Mouse (Mus musculus) induced T-regulatory cell, adult 2 months (primary cell): Measurements from ENCODE around the gene Spg7.

Experiments
- DNase-seq: peaks from one replicate; pipeline ENCODE4 v3.0.0-alpha.2; 2012; ENCODE audit warnings: low read depth

Gene Spg7

DNA sequence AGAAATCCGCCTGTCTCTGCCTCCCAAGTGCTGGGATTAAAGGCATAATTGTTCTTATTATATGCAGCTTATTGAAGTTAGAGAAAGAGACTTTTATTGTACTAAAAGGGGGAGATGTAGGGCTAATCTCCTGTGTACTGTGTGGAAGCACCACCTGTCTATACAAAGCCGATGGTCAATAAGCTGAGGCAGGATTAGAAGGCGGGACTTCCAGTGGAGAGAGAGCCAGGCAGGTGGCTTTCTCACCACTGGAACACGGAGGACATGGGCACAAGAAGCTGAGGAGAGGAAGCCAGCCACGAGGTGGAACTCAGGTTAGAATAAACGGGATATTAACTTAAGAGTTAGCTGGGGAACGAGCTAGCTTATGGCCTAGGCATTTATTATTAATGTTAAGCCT is at the start of gene Spg7:
Gene Spg7 (plus strand): TSS at position 222 of the 400 bp plus-strand sequence.
- DNase-seq, result no peak

DNA sequence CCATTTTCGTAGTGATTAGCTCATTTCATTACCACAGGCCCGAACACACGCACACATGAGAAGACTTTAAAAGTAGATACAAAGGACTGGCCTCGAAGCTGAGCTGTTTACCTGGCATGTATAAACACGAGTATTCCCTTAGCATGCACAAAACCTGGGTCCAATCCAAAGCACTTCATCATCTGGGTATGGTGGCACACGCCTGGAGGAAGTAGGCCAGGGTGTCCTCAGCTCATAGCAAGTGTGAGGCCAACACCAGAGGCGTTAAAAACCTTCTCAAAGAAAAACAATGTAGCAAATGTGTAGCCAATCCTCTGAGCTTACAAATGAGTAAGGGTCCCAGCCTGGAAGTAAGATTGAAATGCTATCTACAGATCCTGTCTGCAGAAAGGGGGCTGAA is 48.3 kb upstream of the Spg7 start:
- no peak for DNase-seq

DNA sequence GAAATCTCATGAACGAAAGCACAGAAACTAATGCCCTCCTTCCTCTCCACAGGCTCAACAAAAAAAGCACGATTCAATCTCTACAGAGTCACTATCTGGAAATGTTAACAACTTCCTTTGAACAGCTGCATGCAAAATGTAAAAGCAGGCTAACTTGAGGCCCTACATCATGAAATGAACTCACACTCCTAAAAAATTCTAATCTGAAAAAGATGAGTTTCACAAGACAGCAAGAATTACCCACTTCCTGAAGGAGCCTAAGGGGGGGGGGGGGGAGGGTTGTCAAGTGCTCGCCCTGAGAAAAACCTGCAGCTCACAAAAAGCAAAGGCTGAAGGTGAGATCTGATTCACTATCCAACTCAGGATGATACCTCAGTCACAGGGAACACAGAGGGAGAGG is 47.7 kb upstream of the Spg7 start:
- peak; percentile 70 for DNase-seq

DNA sequence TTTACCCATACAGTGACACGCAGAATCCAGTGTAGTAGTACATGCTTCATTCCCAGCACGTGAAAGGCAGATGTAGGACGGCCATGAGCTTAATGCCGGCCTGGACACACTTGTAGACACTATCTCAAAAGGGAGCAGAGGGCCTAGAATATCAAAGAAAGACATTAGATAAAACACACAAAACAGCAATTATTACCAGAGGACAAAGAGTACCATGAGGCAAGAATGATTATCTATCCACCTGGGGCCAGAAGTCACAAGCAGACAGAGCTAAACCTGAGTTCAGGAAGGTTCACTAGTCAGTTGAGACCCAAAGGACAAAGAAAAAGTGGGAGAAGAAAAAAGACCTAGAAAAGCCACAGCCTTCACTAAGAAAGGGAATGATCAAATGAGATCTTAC is 45.6 kb upstream of the Spg7 start:
- DNase-seq, result no peak

DNA sequence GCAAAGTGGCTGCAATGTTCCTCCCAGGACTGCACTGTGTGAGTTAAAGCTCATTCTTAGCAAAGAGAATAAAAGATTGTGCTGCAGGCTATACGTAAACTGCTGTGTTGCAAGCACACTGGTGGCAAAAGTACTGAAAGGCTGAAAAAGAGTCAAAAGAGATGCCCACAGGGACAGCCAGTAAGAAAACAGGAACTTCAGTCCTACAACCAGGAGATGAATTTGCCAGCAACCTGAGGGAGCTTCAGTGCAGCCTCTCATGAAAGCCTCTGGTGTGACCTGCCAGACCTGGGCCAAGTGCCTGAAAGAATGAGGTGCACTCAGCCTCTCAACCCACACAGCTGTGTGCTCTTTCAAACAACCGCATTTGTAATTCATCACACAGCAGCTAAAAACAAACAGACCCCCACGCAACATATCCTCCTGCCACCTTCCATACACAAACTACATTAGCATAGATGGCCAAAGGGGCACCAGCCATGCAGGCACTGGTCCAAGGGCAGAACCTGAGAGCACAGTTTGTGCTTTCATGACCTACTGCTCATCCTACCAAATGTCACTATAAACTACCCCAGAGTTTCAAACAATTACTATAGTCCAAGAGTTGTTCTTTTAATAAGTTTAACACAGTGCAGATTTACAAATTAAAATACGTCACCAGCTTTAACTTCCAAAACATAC is 44.1 kb upstream of the Spg7 start:
- no peak for DNase-seq

DNA sequence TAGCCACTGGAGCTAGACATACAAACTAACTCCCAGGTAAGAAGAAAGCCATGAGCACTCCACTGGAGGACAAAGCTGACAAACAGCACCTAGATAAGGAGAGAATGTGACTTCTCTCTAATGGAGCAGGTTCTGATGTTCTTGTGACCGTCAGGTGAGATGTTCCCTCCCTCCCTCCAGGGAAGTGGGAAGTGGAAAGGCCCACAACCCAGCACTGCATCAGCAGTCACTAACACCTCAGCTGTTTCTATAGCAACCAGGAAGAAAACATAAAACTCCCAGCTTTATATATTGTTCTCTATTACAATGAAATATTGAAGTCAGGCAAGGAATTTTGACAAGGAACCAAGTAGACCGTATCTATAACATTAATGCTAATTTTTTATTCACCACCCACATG is 42.7 kb upstream of the Spg7 start:
- peak; percentile 56 for DNase-seq

DNA sequence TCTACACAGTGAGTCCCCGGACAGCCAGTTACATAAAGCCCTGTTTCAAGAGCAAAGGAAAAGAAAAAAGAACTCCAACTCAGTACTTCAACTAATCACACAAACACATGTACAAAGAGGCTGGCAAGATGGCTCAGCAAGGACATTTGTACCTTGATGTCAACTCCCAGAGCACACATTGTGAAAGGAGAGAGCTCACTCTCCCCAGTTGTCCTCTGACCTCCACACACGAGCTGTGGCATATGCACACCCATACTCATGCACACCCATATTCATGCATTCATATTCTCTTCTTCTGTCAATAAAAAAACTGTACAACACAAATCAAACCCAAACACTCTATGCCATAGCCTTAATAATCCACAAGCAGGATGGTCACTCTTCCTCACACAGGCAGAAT is 41.9 kb upstream of the Spg7 start:
- no peak for DNase-seq

DNA sequence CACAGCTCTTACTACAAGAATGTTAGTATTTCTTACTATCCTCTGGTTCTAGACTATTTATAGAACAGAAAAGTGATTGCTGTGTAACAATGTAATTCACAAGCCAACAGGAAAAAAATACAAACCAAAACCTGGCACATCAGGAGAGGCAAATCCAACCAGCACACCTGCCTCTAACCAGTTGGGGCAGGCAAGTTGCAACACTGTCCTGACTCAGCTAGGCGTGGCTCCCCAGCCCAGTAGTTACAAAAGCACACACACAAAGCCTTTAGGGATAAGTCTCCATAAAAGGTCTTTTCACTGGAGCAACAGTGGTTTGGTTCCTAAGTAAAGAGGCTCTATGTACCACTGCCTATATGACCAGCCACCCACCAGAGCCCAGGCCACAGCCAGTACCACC is 41.5 kb upstream of the Spg7 start:
- DNase-seq, result no peak

DNA sequence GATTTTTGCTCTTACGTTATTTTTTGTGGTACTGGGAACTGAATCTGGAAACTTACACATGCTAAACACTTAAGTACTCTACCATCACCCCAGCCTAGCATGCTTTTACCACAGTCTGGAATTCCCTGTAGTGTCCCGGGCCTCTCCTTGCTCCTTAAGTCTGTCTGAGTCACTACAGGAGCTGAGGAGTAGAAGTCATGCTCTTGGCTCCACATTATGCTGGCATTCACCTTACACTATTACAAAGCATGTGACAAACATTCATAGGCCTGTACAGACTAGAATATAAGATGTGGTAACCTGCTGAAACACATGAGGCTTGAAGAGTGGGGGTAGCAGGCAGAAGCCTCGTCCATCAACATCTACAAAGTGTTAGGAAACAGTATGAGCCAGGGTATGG is 40.0 kb upstream of the Spg7 start:
- DNase-seq, result no peak

DNA sequence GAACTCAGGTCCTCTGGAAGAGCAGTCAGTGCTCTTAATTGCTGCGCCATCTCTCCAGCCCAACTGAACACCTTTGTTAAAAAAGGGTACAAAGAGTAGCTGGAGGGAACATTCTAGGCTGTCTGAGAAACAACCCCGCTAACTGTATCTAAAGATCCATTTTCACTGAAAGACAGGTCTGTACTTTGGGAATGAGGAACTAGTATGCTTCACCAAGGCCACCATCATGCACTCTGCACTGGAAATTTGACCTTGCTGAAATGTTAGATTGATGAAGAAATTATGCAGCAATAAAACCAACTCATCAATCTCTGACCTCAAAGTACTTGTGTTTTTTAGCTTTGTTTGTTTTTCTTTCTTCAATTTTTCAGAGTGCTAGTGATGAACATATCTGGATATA is 38.5 kb upstream of the Spg7 start:
- DNase-seq, result no peak

DNA sequence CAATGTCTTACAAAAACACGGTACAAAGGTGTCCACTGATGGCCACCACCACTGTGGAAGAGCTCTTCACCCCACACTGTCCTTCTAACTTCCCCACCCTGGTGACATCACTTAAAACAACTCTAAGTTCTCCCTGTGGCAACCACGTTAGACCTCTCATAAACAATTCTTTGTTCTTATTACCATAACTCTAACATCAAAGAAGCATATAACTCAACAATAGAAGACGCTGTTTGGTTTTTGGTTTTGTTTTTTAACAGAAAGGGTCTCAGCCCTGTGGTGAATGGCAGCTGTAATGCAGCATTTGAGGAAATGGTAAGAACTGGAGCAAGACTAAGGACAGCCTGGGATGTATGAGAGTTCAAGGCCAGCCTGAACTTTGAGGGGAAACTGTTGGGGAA is 36.8 kb upstream of the Spg7 start:
- peak; percentile 72 for DNase-seq

DNA sequence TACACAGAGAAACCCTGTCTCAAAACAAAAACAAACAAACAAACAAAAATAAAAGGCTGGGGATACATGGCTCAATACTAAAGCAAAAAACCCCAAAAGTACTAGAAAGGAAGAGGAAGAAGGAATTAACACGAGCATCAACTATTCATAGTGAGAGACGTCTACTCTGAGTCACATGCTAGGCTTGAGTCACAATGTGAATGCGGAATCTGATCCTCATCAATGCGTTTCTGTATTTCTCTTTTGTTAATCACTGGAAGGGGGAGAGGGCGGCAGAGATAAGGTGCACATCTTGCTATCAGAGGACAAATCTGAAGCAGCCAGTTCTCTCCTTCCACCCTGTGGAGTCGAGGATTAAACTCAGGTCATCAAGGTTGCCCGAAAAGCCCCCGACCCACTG is 35.0 kb upstream of the Spg7 start:
- peak; percentile 87 for DNase-seq

DNA sequence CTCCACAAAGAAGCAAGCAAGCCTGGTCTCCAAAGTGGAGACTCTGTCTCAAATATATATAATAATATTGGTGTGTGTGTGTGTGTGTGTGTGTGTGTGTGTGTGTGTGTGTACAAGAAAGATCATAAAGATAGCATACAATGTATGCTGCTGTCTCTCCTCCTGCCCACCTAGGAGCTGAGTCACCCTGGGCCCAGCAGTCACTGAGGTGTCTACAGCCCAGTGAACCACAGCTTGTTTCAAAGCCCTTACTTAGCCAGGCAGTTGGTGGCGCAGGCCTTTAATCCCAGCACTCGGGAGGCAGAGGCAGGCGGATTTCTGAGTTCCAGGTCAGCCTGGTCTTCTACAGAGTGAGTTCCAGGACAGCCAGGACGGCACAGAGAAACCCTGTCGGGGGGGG is 32.7 kb upstream of the Spg7 start:
- DNase-seq, result peak; percentile 57

DNA sequence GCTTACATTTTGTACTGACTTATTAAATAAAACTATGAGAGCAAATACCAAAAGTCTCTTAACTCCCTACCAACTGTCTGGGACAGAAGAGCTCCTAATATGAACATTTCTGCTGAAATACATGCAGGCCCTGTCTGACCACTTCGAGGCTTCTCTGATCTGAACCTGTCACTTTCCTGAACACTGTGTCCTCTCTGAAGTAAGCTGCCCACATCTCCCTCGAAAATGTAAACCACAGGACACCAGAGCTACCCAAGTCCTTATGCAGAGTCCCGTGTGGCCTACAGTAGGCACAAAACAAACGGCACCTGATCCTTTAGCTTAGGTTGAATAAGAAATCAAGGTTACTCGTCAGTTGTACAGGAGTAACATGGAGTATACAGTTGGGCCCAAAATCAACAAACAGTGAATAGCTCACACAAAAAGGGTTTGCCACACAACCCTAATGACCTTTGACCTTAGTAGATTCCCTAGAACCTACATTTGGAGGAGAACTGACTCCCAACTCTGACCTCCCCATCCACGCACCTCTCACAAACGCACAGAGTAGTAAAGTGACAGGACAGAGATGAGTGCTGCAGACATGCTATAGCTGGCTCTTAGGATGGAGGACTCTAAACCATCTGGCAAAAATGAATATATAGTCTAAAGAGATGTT is 31.3 kb upstream of the Spg7 start:
- peak; percentile 58 for DNase-seq

DNA sequence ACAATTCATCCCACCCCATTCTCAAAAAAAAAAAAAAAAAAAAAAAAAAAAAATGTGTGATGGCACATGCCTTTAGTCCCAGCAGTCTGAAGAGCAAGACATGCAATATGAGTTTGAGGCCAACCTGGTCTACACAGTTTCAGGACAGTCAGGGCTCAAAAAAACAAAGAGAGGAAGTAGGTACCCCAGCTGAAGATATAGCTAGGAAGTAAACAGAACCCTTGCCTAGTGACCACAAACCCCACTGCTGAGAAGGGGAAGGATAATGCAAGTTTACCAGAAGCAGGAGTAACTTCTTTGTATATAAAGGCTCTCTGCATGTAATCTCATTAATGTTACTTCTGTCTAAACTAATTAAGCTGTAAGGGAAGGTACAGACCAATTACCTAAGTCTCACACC is 30.0 kb upstream of the Spg7 start:
- peak; percentile 87 for DNase-seq

DNA sequence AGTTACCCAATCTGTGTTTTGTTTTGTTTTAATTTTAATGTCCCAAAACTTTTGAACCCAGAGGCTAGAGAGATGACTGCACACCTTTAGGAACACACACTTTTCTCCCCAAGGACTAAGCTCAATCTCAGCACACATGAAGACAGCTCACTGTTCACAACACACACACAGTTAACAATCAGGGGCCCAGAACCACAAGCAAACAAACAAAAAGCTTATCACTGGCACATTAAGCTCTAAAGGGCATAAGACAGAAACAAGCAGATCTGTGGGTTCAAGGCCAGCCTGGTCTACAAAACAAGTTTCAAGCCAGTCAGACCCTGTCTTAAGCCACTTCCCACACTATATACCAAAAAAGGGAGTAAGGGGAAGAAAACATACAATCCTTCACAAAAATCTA is 29.3 kb upstream of the Spg7 start:
- DNase-seq, result peak; percentile 71

DNA sequence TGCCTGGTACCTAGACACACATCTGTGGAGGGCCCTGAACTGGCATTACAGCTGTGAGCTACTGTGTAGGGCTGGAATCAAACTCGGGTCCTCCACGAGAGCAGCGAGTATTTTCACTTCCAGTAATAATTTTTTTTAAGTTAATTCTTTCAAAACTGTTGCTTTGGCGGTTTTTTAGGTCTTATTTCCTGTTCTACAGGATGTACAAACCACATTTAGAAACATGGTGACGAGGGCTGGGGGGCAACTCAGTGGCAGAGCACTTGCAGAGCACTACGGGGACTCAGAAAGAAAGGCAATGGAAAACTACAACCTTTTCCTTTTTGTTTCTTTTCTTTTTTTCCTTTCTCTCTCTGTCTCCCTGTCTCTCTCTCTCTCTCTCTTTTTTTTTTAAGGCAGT is 28.6 kb upstream of the Spg7 start:
- DNase-seq, result peak; percentile 88

DNA sequence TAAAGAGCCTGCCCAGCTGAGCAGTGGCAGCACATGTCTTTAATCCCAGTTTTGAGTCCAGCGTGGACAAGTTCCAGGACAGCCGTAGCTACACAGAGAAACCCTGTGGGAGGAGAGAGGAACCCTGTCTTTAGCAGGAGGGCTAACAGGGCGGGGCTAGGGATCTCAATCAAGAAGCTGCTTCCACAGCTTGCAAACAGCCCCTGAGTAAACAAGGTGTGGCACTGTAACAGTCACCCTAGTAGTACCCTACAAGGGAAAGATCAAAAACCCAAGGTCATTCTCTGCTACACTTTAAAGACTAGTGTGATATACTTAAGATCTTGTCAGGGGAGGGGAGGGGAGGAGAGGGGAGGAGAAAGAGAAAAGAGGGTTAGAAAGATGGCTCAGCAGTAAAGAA is 25.8 kb upstream of the Spg7 start:
- DNase-seq, result peak; percentile 82

DNA sequence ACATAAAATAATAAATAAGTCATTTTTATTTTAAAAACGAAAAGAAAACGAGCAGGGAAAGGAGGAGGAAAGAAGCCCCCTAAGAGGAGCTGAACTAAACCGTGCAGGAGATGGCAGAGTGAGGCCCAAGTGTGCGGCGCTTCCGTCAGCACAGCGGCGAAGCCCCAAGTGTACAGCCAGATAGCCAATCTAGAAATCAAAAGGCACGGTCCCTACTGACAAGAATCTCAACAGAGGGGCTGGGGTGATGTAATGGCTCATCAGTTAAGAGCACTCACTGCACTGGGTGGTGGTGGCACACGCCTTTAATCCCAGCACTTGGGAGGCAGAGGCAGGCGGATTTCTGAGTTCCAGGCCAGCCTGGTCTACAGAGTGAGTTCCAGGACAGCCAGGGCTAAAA is 25.3 kb upstream of the Spg7 start:
- DNase-seq, result peak; percentile 74

DNA sequence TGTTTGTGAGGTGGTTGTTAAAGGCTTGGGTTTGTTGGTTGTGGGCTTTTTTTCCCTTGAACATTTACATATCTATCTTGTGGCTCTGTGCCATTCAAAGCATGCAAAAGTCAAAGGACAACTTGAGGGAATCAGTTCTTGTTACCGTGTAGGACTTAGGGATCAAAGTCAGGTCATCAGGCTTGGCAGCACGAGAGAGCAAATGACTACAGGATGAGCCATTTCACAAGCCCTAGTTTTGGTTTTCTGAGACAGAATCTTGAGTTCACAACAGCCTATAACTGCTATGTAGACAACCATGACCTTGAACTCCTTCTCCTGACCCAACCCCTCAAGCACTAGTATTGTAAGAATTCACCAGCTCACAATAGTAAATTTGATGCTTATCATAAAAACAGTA is 24.4 kb upstream of the Spg7 start:
- peak; percentile 73 for DNase-seq

DNA sequence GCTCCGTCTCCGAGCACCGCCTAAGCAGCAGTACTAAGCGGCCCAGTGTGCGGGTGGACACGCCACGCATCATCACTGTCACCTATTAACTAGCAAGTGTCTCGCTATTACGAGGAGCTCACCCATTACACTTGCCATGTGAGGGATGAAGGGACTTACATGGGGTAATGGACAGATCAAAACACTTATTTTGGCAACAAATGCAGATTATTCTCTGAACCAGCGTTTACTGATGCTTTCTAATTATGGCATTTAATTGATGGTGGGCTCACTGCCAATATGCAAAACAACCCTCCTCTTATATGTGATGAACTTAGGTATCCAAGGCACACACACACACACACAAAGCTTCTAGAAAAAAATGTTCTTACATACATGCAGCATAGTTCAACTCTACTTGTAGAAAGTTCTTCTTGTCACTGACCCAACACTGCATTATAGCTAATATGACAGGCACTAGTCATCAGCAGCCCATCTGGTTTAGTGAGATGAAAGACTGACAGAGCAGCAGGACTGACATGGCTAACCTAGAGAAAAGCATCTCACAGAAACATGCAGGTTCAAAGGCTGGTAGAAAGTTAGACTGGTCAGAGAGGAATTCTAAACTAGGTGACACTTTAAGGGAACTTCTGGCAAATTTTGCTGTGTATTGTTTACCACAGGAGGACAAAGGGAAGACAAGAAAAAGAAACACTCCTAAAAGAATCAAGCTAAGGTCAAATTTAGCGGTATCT is 23.2 kb upstream of the Spg7 start:
- peak; percentile 45 for DNase-seq

DNA sequence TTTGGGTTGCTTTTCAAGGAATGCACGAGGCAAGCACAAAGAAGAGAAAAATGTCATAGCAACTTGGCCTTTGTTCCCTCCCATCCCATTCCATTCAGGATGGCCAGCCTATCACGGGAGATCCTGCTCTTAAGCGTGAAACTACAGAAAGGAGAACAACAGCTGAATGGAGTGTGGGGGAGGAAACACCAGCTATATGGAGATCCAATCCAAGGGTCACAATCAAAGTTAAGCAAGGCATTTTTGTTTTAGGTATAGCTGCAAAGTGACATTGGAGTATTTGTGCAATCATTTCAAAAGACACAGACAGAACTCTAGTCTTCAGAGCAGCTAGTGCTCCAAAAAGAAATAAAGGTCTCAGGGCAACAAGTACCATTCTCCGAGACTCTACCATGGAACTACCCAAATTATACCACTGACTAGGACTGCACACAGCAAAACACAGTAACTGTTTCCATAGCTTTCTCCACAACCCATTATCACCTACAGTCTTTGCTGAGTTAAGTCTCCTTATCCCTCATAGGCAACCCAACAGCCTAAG is 22.6 kb upstream of the Spg7 start:
- DNase-seq, result no peak
